Mouse (Mus musculus): ENCODE results near the gene Zfp575.

DNA sequence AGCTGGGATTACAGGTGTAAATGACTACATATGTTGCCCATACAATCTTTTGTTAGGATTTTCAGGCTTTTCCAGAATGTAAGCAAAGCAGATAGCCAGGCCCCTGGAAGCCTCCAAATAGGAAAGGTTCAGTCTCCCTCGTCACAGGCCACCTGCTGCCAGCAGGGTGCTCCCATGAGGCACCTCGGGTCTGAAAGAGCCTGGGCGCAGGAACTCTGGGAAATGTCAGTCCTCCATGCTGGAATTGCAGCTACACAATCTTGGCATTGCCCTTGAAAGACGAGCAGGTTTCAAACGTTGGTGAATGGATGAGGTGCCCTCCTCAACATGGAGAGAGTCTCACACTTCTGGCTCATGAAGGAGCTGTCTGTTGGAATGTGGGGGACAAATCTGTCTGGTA is 49.3 kb downstream of the Zfp575 start:
- TF ChIP-seq HCFC1 (IDR thresholded peaks at IDR 0.05; ENCODE audit: borderline replicate concordance, insufficient read depth, low read length) (no peak), CHD2 (IDR thresholded peaks at IDR 0.05; ENCODE audit: low read depth, low read length) (no peak), ZC3H11A (IDR thresholded peaks at IDR 0.05; ENCODE audit: borderline replicate concordance, low read depth, low read length) (no peak)

All from ES-E14 (cell line).